Mouse (Mus musculus): ENCODE data around the gene Gpr150. TPM values are rescaled to one million over a fixed set of nuclear protein-coding genes. Genes with fewer than 3 reads are reported as not detected.
A peak's percentile ranks its signal among the peaks of the same experiment; 100 is the strongest.

The Gpr150 gene
- not detected for polyA plus RNA-seq (2017; shearing (Covaris generic))

- ATAC-seq, result no peak
Observed at GRCm38 (mm10) chr13:76056896-76057266, at the start of gene Gpr150. Gene Gpr150 (minus strand): TSS chr13:76056996.

- ATAC-seq, result no peak
Observed at GRCm38 (mm10) chr13:76101989-76102388, 45.2 kb upstream of the Gpr150 start.

- peak; percentile 95 for ATAC-seq
Observed at GRCm38 (mm10) chr13:76098493-76099303, 41.9 kb upstream of the Gpr150 start, which contains the start of the genes Arsk and Ttc37. Gene Arsk (minus strand): TSS chr13:76098660. Gene Ttc37 (plus strand): TSS chr13:76098734.

GRCm38 (mm10) chr13:76098116-76098492, 41.3 kb upstream of the Gpr150 start:
- ATAC-seq, result peak; percentile 35

GRCm38 (mm10) chr13:76074323-76074722, 17.5 kb upstream of the Gpr150 start:
- no peak for ATAC-seq

GRCm38 (mm10) chr13:76064363-76064945, 7.7 kb upstream of the Gpr150 start:
- no peak for ATAC-seq

GRCm38 (mm10) chr13:76063548-76063947, 6.8 kb upstream of the Gpr150 start:
- ATAC-seq, result no peak

GRCm38 (mm10) chr13:76062569-76062968, 5.8 kb upstream of the Gpr150 start:
- ATAC-seq, result no peak

GRCm38 (mm10) chr13:76062126-76062525, 5.3 kb upstream of the Gpr150 start:
- ATAC-seq, result no peak

- ATAC-seq, result no peak
Observed at GRCm38 (mm10) chr13:76059591-76059990, 2.8 kb upstream of the Gpr150 start.

GRCm38 (mm10) chr13:76057267-76058069, 672 bp upstream of the Gpr150 start:
- no peak for ATAC-seq

- peak; percentile 80 for ATAC-seq
Observed at GRCm38 (mm10) chr13:76056261-76056724, 503 bp downstream of the Gpr150 start.

- peak; percentile 27 for ATAC-seq
Observed at GRCm38 (mm10) chr13:76055391-76056232, 1.2 kb downstream of the Gpr150 start.

- no peak for ATAC-seq
Observed at GRCm38 (mm10) chr13:76044971-76045370, 11.8 kb downstream of the Gpr150 start.

- no peak for ATAC-seq
Observed at GRCm38 (mm10) chr13:76042455-76042854, 14.3 kb downstream of the Gpr150 start.

- ATAC-seq, result no peak
Observed at GRCm38 (mm10) chr13:76024588-76024987, 32.2 kb downstream of the Gpr150 start.

- ATAC-seq, result no peak
Observed at GRCm38 (mm10) chr13:76021782-76022181, 35.0 kb downstream of the Gpr150 start.

GRCm38 (mm10) chr13:76018844-76019400, 37.9 kb downstream of the Gpr150 start:
- peak; percentile 38 for ATAC-seq

GRCm38 (mm10) chr13:76017974-76018843, 38.6 kb downstream of the Gpr150 start, which contains the start of gene Rfesd:
Gene Rfesd (minus strand): TSS chr13:76018719.
- ATAC-seq, result peak; percentile 87

- ATAC-seq, result no peak
Observed at GRCm38 (mm10) chr13:76017465-76017864, 39.3 kb downstream of the Gpr150 start.

GRCm38 (mm10) chr13:76014511-76014910, 42.3 kb downstream of the Gpr150 start:
- no peak for ATAC-seq

Data from CD4-positive, CD25-positive, alpha-beta regulatory T cell, adult 4 months (primary cell).